Mouse (Mus musculus) stomach, postnatal 0 days (tissue): ENCODE results near the gene Rftn2. TPM values are rescaled to one million over a fixed set of nuclear protein-coding genes. Genes with fewer than 3 reads are reported as not detected.

Experiments
- ATAC-seq: fragments of 200-750 bp; cut with Nextera tagmentation; 2 replicates; pipeline ENCODE4 v1.8.0; 2017; ENCODE audit not compliant: low FRiP score, low TSS enrichment
- DNase-seq: peaks from one replicate; pipeline ENCODE4 v3.0.0-alpha.2; 2016; ENCODE audit warnings: low spot score
- H3K27ac ChIP-seq: fragments of 300-500 bp; sonication (generic); replicated peaks from 2 replicates; pipeline ENCODE4 v1.5.1; 2014; ENCODE audit warnings: mild to moderate bottlenecking, control low read depth
- H3K27me3 ChIP-seq: fragments of 300-500 bp; sonication (generic); 2 replicates; pipeline ENCODE4 v1.6.1; 2014; ENCODE audit warnings: low read length; ENCODE audit not compliant: control insufficient read depth, insufficient read depth
- H3K36me3 ChIP-seq: fragments of 300-500 bp; sonication (generic); 2 replicates; pipeline ENCODE4 v1.6.1; 2014; ENCODE audit warnings: low read length, mixed read lengths; ENCODE audit not compliant: control insufficient read depth, insufficient read depth
- H3K4me1 ChIP-seq: fragments of 300-500 bp; sonication (generic); replicated peaks from 2 replicates; pipeline ENCODE4 v1.6.1; 2014; ENCODE audit warnings: antibody characterized with exemption; ENCODE audit not compliant: control insufficient read depth, insufficient read depth
- H3K4me2 ChIP-seq: fragments of 300-500 bp; sonication (generic); replicated peaks from 2 replicates; pipeline ENCODE4 v1.6.1; 2014; ENCODE audit warnings: low read depth, mild to moderate bottlenecking, control low read depth, moderate library complexity
- H3K4me3 ChIP-seq: fragments of 300-500 bp; sonication (generic); 2 replicates; pipeline ENCODE4 v1.5.1; 2014; ENCODE audit warnings: low read depth, low read length, control low read depth
- H3K9ac ChIP-seq: fragments of 300-500 bp; sonication (generic); 2 replicates; pipeline ENCODE4 v1.6.1; 2014; ENCODE audit warnings: mild to moderate bottlenecking, low read length, control low read depth, mixed read lengths
- H3K9me3 ChIP-seq: fragments of 300-500 bp; sonication (generic); 2 replicates; pipeline ENCODE4 v1.6.1; 2016; ENCODE audit warnings: low read length; ENCODE audit not compliant: control insufficient read depth
- CTCF ChIP-seq: IDR thresholded peaks from 2 replicates; pipeline ENCODE4 v1.5.1; 2016; ENCODE audit warnings: antibody characterized with exemption, low read depth, mild to moderate bottlenecking, moderate library complexity
- EP300 ChIP-seq: optimal IDR thresholded peaks from 2 replicates; pipeline ENCODE3; 2016; ENCODE audit warnings: antibody characterized with exemption
- WGBS: fragments of 180-500 bp; shearing (Covaris S2); extraction: QIAGEN DNeasy Blood & Tissue Kit; methylation state at CpG from one replicate; pipeline ENCODE4 v1.1.7; 2014; 5-methylcytosine and 5-hydroxymethylcytosine counted together
- polyA plus RNA-seq: library from polyadenylated mRNA; unstranded; fragments of >200 nt; fragmentation: Nextera tagmentation; extraction: Ambion mirVana; gene quantifications from 2 replicates; pipeline ENCODE4 v1.2.1, GENCODE M21; 2015

Gene Rftn2
- polyA plus RNA-seq, 1 experiment from 2014 or later: 3.0 TPM

GRCm38 (mm10) chr1:55196327-55197003 is 30.1 kb downstream of the Rftn2 start:
- Histone ChIP-seq H3K9ac (no peak overlapping the region), H3K27ac (peak overlapping the region; percentile 69; the same call in 1 of the 2 replicates), H3K4me2 (no peak overlapping the region), H3K4me3 (no peak overlapping the region), H3K27me3 (no peaks in the 10 kb centered on the region), H3K4me1 (no peaks in the 10 kb centered on the region; the same call in 1 of the 2 replicates), H3K9me3 (no peaks in the 10 kb centered on the region), H3K36me3 (no peaks in the 10 kb centered on the region)
- DNase-seq (no peak), ATAC-seq (no peak)
- TF ChIP-seq CTCF (no peak), EP300 (no peak)
- 46% methylated on average over 6 of the region's 6 CpGs for WGBS

DNA sequence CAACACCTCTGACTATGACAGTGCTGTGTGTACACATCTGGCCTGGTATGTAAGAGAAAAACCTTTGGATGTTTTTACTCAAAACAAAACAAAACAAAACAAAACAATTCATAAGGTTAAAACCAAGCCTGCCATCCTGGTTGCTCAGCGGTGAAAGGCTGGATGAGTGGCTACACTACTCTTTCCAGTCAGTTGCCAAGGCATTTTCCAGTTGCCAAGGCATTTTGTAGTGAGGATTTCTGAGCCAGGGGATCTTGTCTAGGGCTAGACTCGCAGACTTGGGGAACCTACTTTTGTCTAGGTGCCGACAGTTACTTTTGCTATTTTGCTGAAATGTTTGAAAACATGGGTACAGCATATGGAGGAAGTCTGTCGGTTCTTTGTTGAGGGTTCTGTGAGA is 31.6 kb downstream of the Rftn2 start:
- Histone ChIP-seq H3K4me3 (no peak overlapping the region), H3K4me1 (no peaks in the 10 kb centered on the region; the same call in 1 of the 2 replicates), H3K27me3 (no peaks in the 10 kb centered on the region), H3K36me3 (no peaks in the 10 kb centered on the region), H3K27ac (no peak overlapping the region), H3K4me2 (no peak overlapping the region), H3K9me3 (no peaks in the 10 kb centered on the region), H3K9ac (no peak overlapping the region)
- DNase-seq: no peak
- TF ChIP-seq EP300 (no peak), CTCF (no peak)
- no peak for ATAC-seq
- 79% methylated on average over 4 of the region's 4 CpGs for WGBS

DNA sequence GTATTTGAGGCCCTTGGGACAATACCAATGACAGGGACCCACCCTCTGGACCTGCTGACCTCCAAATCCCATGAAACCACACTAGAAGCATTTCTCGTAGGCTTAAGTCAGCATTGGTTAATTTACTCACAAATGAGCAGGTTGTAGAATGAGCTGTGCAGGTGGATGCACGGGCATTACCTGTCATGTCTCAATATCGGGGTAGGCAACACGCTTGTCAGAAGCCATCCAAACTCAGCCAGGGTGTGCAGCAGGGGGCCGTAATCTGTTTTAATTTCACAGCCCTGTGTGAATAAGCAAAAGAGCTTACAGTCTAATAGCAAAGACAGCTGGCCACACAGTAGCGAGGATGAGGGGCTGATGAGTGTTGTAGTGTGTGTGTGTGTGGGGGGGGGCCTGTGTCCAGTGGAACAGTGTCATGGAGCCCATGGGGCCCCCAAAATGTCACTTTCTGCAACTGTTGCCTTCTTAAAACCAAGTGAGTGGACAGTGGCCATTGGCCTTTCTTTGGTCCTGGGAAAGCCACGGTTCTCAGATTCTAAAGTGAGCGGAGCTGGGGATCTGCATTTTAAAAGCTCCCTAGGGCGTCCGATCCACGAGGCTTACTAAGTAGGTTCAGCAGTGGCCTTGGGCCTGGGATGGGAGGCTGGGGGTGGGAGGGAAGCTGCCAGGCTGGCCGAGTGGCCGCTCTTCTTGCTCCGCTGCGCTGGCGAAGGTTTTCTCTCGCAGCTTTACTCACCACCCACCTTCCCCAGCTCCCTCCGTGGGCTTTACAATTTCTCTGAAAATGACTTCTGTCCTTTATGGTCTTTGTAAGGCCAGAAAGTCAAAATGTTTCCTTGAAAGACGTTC is 32.3 kb downstream of the Rftn2 start:
- TF ChIP-seq CTCF (no peak), EP300 (no peak)
- Histone ChIP-seq H3K27me3 (no peaks in the 10 kb centered on the region), H3K4me2 (no peak overlapping the region), H3K27ac (no peak overlapping the region), H3K36me3 (no peaks in the 10 kb centered on the region), H3K9ac (no peak overlapping the region), H3K9me3 (no peaks in the 10 kb centered on the region), H3K4me1 (no peaks in the 10 kb centered on the region; the same call in 1 of the 2 replicates), H3K4me3 (no peak overlapping the region)
- 80% methylated on average over 19 of the region's 19 CpGs for WGBS
- DNase-seq (no peak), ATAC-seq (no peak)

GRCm38 (mm10) chr1:55193316-55193715 is 33.3 kb downstream of the Rftn2 start:
- Histone ChIP-seq H3K4me2 (no peak overlapping the region), H3K4me3 (no peak overlapping the region), H3K9me3 (no peaks in the 10 kb centered on the region), H3K9ac (no peak overlapping the region), H3K27me3 (no peaks in the 10 kb centered on the region), H3K36me3 (no peaks in the 10 kb centered on the region), H3K27ac (no peak overlapping the region), H3K4me1 (no peaks in the 10 kb centered on the region; the same call in 1 of the 2 replicates)
- ATAC-seq: peak; percentile 52; the same call in 1 of the 2 replicates
- WGBS: 46% methylated on average over 2 of the region's 2 CpGs
- peak; percentile 52 for DNase-seq
- TF ChIP-seq EP300 (no peak), CTCF (no peak)

DNA sequence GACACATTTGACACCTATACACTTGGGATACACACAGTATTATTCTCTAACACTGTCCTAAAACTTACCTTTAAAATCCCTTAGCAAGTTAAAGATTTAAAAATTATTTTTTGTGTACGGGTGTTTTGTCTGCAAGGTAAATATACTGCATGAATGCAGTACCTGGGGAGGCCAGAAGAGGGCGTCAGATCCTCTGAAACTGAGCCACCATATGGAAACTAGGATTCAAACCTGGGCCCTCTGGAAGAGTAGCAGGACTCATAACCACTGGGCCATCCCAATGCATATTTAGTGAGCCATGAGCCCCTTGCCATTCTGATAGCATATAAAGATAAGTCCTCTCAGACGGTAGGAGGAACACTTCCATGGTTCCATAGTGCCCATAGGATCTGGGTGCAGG is 33.8 kb downstream of the Rftn2 start:
- Histone ChIP-seq H3K27ac (no peak overlapping the region), H3K4me2 (no peak overlapping the region), H3K9ac (no peak overlapping the region), H3K4me3 (no peak overlapping the region), H3K4me1 (no peaks in the 10 kb centered on the region; the same call in 1 of the 2 replicates), H3K27me3 (no peaks in the 10 kb centered on the region), H3K36me3 (no peaks in the 10 kb centered on the region), H3K9me3 (no peaks in the 10 kb centered on the region)
- WGBS: 46% methylated on average over 3 of the region's 3 CpGs
- ATAC-seq (peak; percentile 2; the same call in 1 of the 2 replicates), DNase-seq (peak; percentile 39)
- TF ChIP-seq EP300: no peak
- TF ChIP-seq CTCF: peak; percentile 71
